In the genomic region with DNA sequence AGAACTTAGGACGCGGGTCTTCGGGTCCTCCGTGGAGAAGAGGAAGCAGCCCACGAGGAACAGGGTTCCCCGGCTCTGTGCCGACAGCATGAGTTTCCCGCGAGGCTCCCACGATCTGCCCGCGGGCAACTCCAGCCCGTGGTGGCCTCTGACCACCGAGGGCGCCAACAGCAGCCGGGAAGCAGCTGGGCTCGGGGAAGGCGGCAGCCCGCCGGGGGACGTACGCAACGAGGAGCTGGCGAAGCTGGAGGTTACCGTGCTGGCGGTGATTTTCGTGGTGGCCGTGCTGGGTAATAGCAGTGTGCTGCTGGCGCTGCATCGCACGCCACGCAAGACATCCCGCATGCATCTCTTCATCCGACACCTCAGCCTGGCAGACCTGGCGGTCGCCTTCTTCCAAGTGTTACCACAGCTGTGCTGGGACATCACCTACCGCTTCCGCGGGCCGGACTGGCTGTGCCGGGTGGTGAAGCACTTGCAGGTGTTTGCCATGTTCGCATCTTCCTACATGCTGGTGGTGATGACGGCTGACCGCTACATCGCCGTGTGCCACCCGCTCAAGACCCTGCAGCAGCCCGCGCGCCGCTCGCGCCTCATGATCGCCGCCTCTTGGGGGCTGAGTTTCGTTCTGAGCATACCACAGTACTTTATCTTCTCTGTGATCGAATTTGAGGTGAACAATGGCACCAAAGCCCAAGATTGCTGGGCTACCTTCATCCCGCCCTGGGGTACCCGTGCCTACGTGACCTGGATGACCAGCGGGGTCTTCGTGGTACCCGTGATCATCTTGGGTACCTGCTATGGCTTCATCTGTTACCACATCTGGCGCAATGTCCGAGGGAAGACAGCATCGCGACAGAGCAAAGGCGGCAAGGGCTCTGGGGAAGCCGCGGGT, we compare ENCODE assay signal across 8 mouse cellular contexts. TPM values are rescaled to one million over a fixed set of nuclear protein-coding genes. Genes with fewer than 3 reads are reported as not detected.
DNase-seq lines count a peak whose midpoint lies in the region; ATAC-seq and TF ChIP-seq lines count a peak whose summit lies in the region.

No protein-coding gene starts in this region.

- H3K27ac ChIP-seq in heart, adult 2 months: peak overlapping the region; percentile 31; the same call in 1 of the 2 replicates
- H3K27ac ChIP-seq in kidney, embryonic 15.5 days: no peak overlapping the region
- no peak overlapping the region for H3K27ac ChIP-seq in lung, embryonic 16.5 days (ENCODE audit: low read length)

- intact Hi-C loops in heart, adult 2 months (cut with DNase I): loop anchor here (5.0 to 10.0 kb wide), 4 partner anchors 78 to 342 kb away; no protein-coding TSS in a partner anchor

- H3K27me3 ChIP-seq in heart, adult 2 months (ENCODE audit: control insufficient read depth, insufficient read depth, low read length): peaks cover 13% of the 10 kb centered on the region
- peaks cover 45% of the 10 kb centered on the region for H3K27me3 ChIP-seq in kidney, embryonic 15.5 days
- H3K27me3 ChIP-seq in lung, embryonic 16.5 days (ENCODE audit: control insufficient read depth, insufficient read depth, low read depth, low read length): peaks cover 26% of the 10 kb centered on the region

- peaks cover 1% of the 10 kb centered on the region for H3K4me1 ChIP-seq in heart, adult 2 months (ENCODE audit: control insufficient read depth, insufficient read depth, low read length)
- peaks cover 21% of the 10 kb centered on the region for H3K4me1 ChIP-seq in kidney, embryonic 15.5 days
- H3K4me1 ChIP-seq in lung, embryonic 16.5 days (replicated peaks; ENCODE audit: control insufficient read depth, insufficient read depth, low read length): peaks cover 13% of the 10 kb centered on the region; the same call in 1 of the 2 replicates

- peak overlapping the region; percentile 46 for H3K9ac ChIP-seq in heart, adult 2 months (ENCODE audit: low read depth, low read length)
- peak overlapping the region; percentile 39 for H3K9ac ChIP-seq in kidney, embryonic 15.5 days
- H3K9ac ChIP-seq in lung, embryonic 16.5 days (ENCODE audit: low read length): peak overlapping the region; percentile 53

- no peaks in the 10 kb centered on the region for H3K9me3 ChIP-seq in kidney, embryonic 15.5 days (replicated peaks)
- no peaks in the 10 kb centered on the region for H3K9me3 ChIP-seq in lung, embryonic 16.5 days (ENCODE audit: control insufficient read depth, low read length)

- TF ChIP-seq POLR2A in heart, adult 2 months (IDR thresholded peaks at IDR 0.05; ENCODE audit: insufficient read depth, low read depth, low read length): no peak

- ATAC-seq in common myeloid progenitor, adult 5-6 weeks (replicated peaks; ENCODE audit: low read depth, poor library complexity, severe bottlenecking): peak; percentile 57
- peak; percentile 61 for ATAC-seq in kidney, embryonic 15.5 days (replicated peaks; ENCODE audit: low FRiP score)
- peak; percentile 62 for ATAC-seq in lung, embryonic 16.5 days (ENCODE audit: low read depth)

- H3K4me2 ChIP-seq in kidney, embryonic 15.5 days: peak overlapping the region; percentile 95
- H3K4me2 ChIP-seq in lung, embryonic 16.5 days (ENCODE audit: low read depth, low read length): peak overlapping the region; percentile 80

- DNase-seq in ovary, postnatal 10 days (ENCODE audit: low spot score): peak; percentile 1
- DNase-seq in ovary, adult 18-20 months (ENCODE audit: low spot score): no peak
- peak; percentile 16 to 51 for DNase-seq in heart, adult 2 months
- DNase-seq in retina, postnatal 1 day: peak; percentile 62
- DNase-seq in cerebellum, adult 9-11 months: no peak

- TF ChIP-seq EP300 in heart, adult 2 months (IDR thresholded peaks at IDR 0.05; ENCODE audit: insufficient read depth, low read depth, low read length): no peak

- no peak for TF ChIP-seq CTCF in heart, adult 2 months (IDR thresholded peaks at IDR 0.05)

- no peaks in the 10 kb centered on the region for H3K36me3 ChIP-seq in heart, adult 2 months (ENCODE audit: control insufficient read depth, insufficient read depth, low read length)
- no peaks in the 10 kb centered on the region for H3K36me3 ChIP-seq in kidney, embryonic 15.5 days
- H3K36me3 ChIP-seq in lung, embryonic 16.5 days (ENCODE audit: control insufficient read depth, insufficient read depth, low read length): no peaks in the 10 kb centered on the region

- 3% methylated on average over 70 of the region's 70 CpGs for WGBS in heart, adult 2 months
- WGBS in kidney, embryonic 15.5 days: 2% methylated on average over 69 of the region's 70 CpGs
- WGBS in lung, embryonic 16.5 days: 1% methylated on average over 70 of the region's 70 CpGs

- H3K79me2 ChIP-seq in heart, adult 2 months (replicated peaks; ENCODE audit: control insufficient read depth, insufficient read depth, low read length): no peaks in the 10 kb centered on the region

- peak overlapping the region; percentile 47 for H3K4me3 ChIP-seq in heart, adult 2 months
- peak overlapping the region; percentile 52 for H3K4me3 ChIP-seq in kidney, embryonic 15.5 days (replicated peaks)
- peak overlapping the region; percentile 58 for H3K4me3 ChIP-seq in lung, embryonic 16.5 days (ENCODE audit: low read length)

RNA-seq across cellular contexts. Expression of a gene that starts 0.7 kb away (rescaled TPM):
- total RNA-seq in common myeloid progenitor, adult 5-6 weeks (2017): 0.09 TPM in 1 of 2 replicates, not detected in the other
- total RNA-seq in heart, adult 2 months (2021): 1 to 10 TPM; 1.4 to 2.2 TPM
- polyA plus RNA-seq in heart, adult 2 months (2012; rRNA removed): 0.90 and 0.97 TPM in 2 replicates
- 3.0 and 3.8 TPM in 2 replicates for polyA plus RNA-seq in kidney, embryonic 15.5 days (2015; fragmentation: Nextera tagmentation; extraction: Ambion mirVana)
- 0.83 and 1.5 TPM in 2 replicates for polyA plus RNA-seq in lung, embryonic 16.5 days (2015; fragmentation: Nextera tagmentation; extraction: Ambion mirVana)

Comparison
In these comparisons a context has a peak if more than half of its experiments do, and no peak if none do; other contexts are left out.
1. DNase-seq: peak in ovary, postnatal 10 days (single experiment), heart, adult 2 months (2 of 2) and retina, postnatal 1 day (single experiment); none in ovary, adult 18-20 months (single experiment) and cerebellum, adult 9-11 months (single experiment).
2. Peak in every context shown above with its lines, with median percentiles within 50 percentile points of each other: ATAC-seq, H3K4me3 ChIP-seq and H3K9ac ChIP-seq.